Mouse (Mus musculus) E14TG2a.4 (cell line): Measurements from ENCODE around the gene Cyb561d2.

Source experiments
- CTCF ChIP-seq: conservative IDR thresholded peaks from 2 replicates; pipeline ENCODE4 v1.5.1; 2014; ENCODE audit warnings: low read length
- NANOG ChIP-seq: IDR thresholded peaks from 2 replicates; pipeline ENCODE4 v1.6.1; 2014; ENCODE audit warnings: borderline replicate concordance, low read length, mixed read lengths
- POU5F1 ChIP-seq: IDR thresholded peaks from 2 replicates; pipeline ENCODE4 v1.6.1; 2014; ENCODE audit warnings: low read length, borderline replicate concordance

- TF ChIP-seq CTCF, result no peak
- no peak for TF ChIP-seq POU5F1
- TF ChIP-seq NANOG, result no peak
Measured at GRCm38 (mm10) chr9:107587833-107588639, 46.0 kb upstream of the Cyb561d2 start.
